Mouse (Mus musculus) neural tube, embryonic 14.5 days (tissue): ENCODE data around the gene Cecr2. TPM values are rescaled to one million over a fixed set of nuclear protein-coding genes. Genes with fewer than 3 reads are reported as not detected.

ENCODE experiments used
- ATAC-seq: fragments of 200-750 bp; cut with Nextera tagmentation; 2 replicates; pipeline ENCODE4 v1.8.0; 2017; ENCODE audit warnings: low read depth, mild to moderate bottlenecking, moderate TSS enrichment, moderate library complexity
- H3K27ac ChIP-seq: fragments of 300-500 bp; sonication (generic); 2 replicates; pipeline ENCODE4 v1.5.1; 2014; ENCODE audit warnings: low read depth, mild to moderate bottlenecking, control low read depth, low read length, moderate library complexity, mixed read lengths
- H3K27me3 ChIP-seq: fragments of 300-500 bp; sonication (generic); 2 replicates; pipeline ENCODE4 v1.6.1; 2014; ENCODE audit warnings: low read length; ENCODE audit not compliant: control insufficient read depth, insufficient read depth
- H3K36me3 ChIP-seq: fragments of 300-500 bp; sonication (generic); 2 replicates; pipeline ENCODE4 v1.6.1; 2014; ENCODE audit warnings: low read length, mixed read lengths; ENCODE audit not compliant: control insufficient read depth, insufficient read depth
- H3K4me1 ChIP-seq: fragments of 300-500 bp; sonication (generic); 2 replicates; pipeline ENCODE4 v1.6.1; 2014; ENCODE audit warnings: low read length; ENCODE audit not compliant: control insufficient read depth, insufficient read depth
- H3K4me2 ChIP-seq: fragments of 300-500 bp; sonication (generic); 2 replicates; pipeline ENCODE4 v1.6.1; 2014; ENCODE audit warnings: mild to moderate bottlenecking, low read depth, low read length, control low read depth
- H3K4me3 ChIP-seq: fragments of 300-500 bp; sonication (generic); 2 replicates; pipeline ENCODE4 v1.5.1; 2014; ENCODE audit warnings: low read depth, low read length, control low read depth, mixed read lengths
- H3K9ac ChIP-seq: fragments of 300-500 bp; sonication (generic); replicated peaks from 2 replicates; pipeline ENCODE4 v1.6.1; 2014; ENCODE audit warnings: low read depth, mild to moderate bottlenecking, control low read depth, low read length, mixed read lengths
- H3K9me3 ChIP-seq: fragments of 300-500 bp; sonication (generic); 2 replicates; pipeline ENCODE4 v1.6.1; 2016; ENCODE audit warnings: low read length; ENCODE audit not compliant: control insufficient read depth
- WGBS: fragments of 180-500 bp; shearing (Covaris S2); extraction: QIAGEN DNeasy Blood & Tissue Kit; methylation state at CpG from one replicate; pipeline ENCODE4 v1.1.7; 2014; 5-methylcytosine and 5-hydroxymethylcytosine counted together
- polyA plus RNA-seq: library from polyadenylated mRNA; unstranded; fragments of >200 nt; fragmentation: Nextera tagmentation; extraction: Ambion mirVana; gene quantifications from 2 replicates; pipeline ENCODE4 v1.2.1, GENCODE M21; 2014

Gene Cecr2
- polyA plus RNA-seq, 1 experiment from 2014 or later = 3.1 TPM

DNA sequence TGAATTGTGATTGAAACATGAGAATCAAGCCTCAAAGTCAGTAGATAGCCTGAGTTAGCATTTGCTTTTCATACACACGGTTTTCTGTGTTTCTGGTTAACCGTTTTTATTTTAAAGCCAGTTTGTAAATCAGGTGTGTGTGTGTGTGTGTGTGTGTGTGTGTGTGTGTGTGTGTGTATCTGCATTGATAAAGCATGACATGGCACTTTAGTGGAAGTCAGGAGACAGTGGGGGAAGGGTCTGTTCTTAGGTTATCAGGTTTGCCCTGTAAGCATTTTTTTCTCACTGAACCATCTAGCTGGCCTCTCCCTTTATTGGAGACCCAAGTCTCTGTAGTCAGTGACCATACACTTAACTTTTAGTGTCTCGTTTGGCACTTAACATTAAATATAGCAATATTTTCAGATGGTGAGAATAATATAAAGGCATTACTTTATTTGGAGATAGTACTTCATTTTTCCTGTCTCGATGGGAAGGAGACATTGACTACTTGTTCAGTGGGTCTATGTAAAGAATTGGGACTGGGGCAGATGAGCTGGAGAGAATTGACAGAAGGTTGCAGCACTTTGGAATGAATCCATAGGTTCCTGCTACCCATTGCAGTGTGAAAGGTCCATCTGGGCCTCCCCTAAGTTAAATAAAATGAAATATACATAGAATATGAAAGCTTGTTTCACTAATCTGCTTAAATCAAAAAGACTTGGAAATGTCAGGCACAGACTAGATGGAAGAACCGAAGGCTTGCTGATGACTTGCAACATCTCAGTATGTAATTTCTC lies 20.9 kb downstream of the Cecr2 start:
- Histone ChIP-seq H3K27ac (no peak overlapping the region), H3K36me3 (no peaks in the 10 kb centered on the region), H3K27me3 (no peaks in the 10 kb centered on the region), H3K4me2 (no peak overlapping the region), H3K4me3 (no peak overlapping the region), H3K9me3 (no peaks in the 10 kb centered on the region), H3K4me1 (no peaks in the 10 kb centered on the region), H3K9ac (no peak overlapping the region)
- no peak for ATAC-seq
- 97% methylated on average over 5 of the region's 5 CpGs for WGBS

DNA sequence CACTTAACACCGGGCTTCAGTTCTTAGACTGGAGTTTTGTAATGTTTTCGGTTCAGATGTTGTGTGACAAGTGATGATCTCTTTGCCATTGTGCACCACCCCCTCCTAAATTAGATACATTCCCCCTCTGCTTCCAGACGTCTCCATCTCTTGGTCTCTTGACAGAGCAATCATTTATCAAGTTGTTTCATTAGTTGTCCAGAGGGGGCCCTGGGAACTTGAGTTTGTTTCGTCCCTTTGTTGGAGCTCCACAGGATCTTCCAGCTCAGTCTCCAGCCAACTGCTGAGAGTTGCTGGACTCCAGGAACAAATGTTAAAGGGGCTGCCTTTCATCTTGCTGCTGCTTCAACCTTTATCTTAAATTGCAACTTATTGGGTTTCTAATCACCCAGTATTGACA lies 34.1 kb downstream of the Cecr2 start:
- no peak overlapping the region for H3K27ac ChIP-seq
- ATAC-seq = no peak

DNA sequence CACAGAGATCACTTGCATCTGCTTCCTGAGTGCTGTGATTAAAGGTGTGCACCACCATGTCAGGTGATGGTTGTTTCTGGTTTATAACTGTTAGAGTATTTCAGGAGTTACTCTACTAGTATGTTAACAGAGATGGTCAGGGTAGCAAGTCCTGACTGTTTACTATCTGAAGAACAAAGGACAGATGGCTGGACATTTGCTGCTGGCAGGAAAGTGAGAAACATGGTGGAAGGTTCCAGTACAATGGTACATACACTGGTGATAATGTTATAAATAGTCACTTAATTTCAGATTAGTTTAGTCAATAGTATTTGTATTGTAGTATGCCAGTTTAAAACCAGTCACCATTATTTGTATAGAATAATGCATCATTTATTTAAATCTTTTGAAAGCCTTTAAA lies 38.2 kb downstream of the Cecr2 start:
- H3K4me1 ChIP-seq = no peaks in the 10 kb centered on the region
- H3K36me3 ChIP-seq = no peaks in the 10 kb centered on the region
- no peak overlapping the region for H3K27ac ChIP-seq
- H3K27me3 ChIP-seq = no peaks in the 10 kb centered on the region
- ATAC-seq = no peak
- H3K9me3 ChIP-seq = no peaks in the 10 kb centered on the region
- no peak overlapping the region for H3K4me2 ChIP-seq
- no peak overlapping the region for H3K4me3 ChIP-seq
- no peak overlapping the region for H3K9ac ChIP-seq

More for the DNA sequence above, 34.1 kb downstream of the Cecr2 start:
- H3K4me2 ChIP-seq = no peak overlapping the region
- H3K4me1 ChIP-seq = no peaks in the 10 kb centered on the region
- WGBS = 8% methylated on average over 4 of the region's 4 CpGs
- no peaks in the 10 kb centered on the region for H3K9me3 ChIP-seq
- H3K36me3 ChIP-seq = no peaks in the 10 kb centered on the region
- no peak overlapping the region for H3K4me3 ChIP-seq
- H3K9ac ChIP-seq = no peak overlapping the region
- no peaks in the 10 kb centered on the region for H3K27me3 ChIP-seq

DNA sequence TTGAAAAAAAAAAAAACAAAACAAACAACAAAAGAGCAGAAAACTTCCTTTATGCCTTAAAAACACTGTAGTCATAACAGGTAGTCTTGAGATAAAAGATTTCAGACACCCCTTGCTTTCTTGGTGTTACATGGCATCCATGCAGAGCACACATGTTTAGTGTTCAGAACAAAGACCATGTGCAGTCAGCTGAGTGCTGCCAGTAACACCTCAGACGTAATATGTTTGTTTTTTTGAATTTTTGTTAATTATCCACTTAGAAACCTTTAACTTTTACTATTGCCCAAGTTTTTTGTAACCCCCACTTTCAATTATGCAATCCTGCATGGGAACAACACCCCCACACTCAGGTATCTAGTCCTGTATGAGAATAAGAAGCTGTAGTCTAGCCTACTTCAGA lies 42.6 kb downstream of the Cecr2 start:
- Histone ChIP-seq H3K27me3 (no peaks in the 10 kb centered on the region), H3K4me2 (no peak overlapping the region), H3K4me1 (no peaks in the 10 kb centered on the region), H3K4me3 (no peak overlapping the region), H3K9me3 (no peaks in the 10 kb centered on the region), H3K27ac (no peak overlapping the region), H3K36me3 (no peaks in the 10 kb centered on the region), H3K9ac (no peak overlapping the region)
- no peak for ATAC-seq
- WGBS = 58% methylated on average over 1 of the region's 1 CpGs

DNA sequence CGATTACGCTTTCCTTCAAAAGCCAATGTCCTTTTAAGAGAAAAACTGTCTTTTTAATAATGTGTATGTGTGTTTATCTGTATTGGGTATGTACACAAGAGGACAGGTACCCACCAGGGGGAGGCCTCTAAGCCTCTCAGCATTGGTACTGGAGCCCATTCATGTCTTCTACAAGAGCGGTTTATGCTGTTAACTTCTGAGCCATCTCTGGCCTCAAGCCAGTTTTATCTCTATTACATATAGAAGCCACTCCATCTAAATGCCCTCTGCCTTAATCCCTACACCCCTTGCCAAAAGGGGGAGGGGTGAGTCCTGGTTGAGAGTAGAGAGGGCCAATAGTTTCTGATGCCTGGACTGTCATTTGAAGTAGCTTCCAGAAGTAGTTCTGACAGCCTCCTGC lies 48.6 kb downstream of the Cecr2 start:
- Histone ChIP-seq H3K4me2 (no peak overlapping the region), H3K4me1 (peaks cover 15% of the 10 kb centered on the region), H3K27ac (no peak overlapping the region), H3K9me3 (no peaks in the 10 kb centered on the region), H3K4me3 (no peak overlapping the region), H3K27me3 (no peaks in the 10 kb centered on the region), H3K9ac (no peak overlapping the region), H3K36me3 (no peaks in the 10 kb centered on the region)
- no peak for ATAC-seq
- 72% methylated on average over 3 of the region's 3 CpGs for WGBS

DNA sequence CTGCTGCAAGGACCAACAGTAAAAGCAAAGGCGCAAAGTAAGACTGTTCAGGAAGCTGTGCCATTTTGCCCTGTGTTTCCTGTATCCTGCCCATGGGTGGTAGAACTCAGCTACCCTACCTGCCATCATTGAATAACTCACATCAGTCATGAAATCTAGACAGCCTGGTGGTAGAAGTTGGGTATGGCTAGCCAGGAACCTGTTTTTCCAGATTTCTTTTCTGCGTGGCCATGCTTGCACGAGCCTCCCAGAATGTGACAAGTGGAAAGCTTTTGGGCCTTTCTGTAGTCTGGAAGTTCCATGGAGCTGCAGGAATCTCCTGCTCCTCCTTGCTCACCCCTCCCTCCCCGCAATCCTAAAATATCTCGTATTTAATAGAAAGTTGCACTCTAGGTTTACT lies 49.1 kb downstream of the Cecr2 start:
- Histone ChIP-seq H3K27ac (no peak overlapping the region), H3K9me3 (no peaks in the 10 kb centered on the region), H3K4me2 (no peak overlapping the region), H3K4me3 (no peak overlapping the region), H3K36me3 (no peaks in the 10 kb centered on the region), H3K27me3 (no peaks in the 10 kb centered on the region), H3K9ac (no peak overlapping the region), H3K4me1 (peaks cover 15% of the 10 kb centered on the region)
- ATAC-seq = no peak
- WGBS = 67% methylated on average over 5 of the region's 5 CpGs

DNA sequence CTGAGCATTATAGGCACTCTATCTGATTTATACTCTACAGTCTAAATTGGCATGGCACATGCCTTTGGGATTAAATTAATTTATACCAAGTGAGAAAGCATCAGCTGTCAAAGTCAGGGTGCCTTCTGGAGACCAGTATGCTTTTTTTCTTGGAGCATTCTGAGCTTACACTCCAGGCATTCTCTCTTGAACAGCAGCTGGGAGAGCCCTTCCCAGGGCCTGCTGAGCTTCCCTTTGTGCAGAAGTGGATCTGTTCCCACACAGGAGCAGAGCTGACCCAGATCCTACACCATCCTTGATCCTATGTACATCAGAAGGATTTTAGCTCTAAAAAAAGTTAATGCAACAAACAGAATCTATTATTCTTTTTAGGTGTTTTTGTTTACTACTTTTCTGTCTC lies 49.7 kb downstream of the Cecr2 start:
- peaks cover 15% of the 10 kb centered on the region for H3K4me1 ChIP-seq
- H3K9ac ChIP-seq = no peak overlapping the region
- H3K4me2 ChIP-seq = no peak overlapping the region
- no peaks in the 10 kb centered on the region for H3K9me3 ChIP-seq
- H3K27ac ChIP-seq = peak overlapping the region; percentile 48; the same call in 1 of the 2 replicates
- no peak overlapping the region for H3K4me3 ChIP-seq
- H3K36me3 ChIP-seq = no peaks in the 10 kb centered on the region
- no peaks in the 10 kb centered on the region for H3K27me3 ChIP-seq
- peak; percentile 63; the same call in 1 of the 2 replicates for ATAC-seq

DNA sequence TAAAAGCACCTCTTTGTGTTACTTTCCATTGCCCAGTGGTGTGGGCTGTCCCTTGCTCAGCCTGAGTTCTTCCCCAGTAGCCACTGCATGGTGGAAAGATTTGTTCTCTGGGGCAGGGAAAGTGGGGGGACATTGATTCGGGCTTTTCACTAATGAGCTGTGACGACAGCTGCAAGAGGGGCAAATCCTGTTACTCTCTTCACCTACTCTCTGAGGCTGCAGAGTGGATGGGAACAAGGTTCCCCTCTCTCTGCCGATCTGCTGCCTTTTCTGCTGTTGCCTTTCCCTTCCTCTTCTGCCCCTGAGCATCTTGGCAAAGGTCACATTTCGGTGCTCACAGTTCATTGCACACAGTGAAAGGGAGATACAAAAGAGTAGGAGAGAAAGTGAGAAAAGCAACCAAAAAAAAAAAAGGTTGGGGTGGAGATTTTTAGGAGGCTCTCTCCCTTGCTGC lies 50.4 kb downstream of the Cecr2 start:
- H3K9ac ChIP-seq = no peak overlapping the region
- H3K27me3 ChIP-seq = no peaks in the 10 kb centered on the region
- ATAC-seq = peak; percentile 38; the same call in 1 of the 2 replicates
- H3K9me3 ChIP-seq = no peaks in the 10 kb centered on the region
- H3K36me3 ChIP-seq = no peaks in the 10 kb centered on the region
- no peak overlapping the region for H3K4me2 ChIP-seq
- 4% methylated on average over 4 of the region's 4 CpGs for WGBS
- H3K4me3 ChIP-seq = no peak overlapping the region
- peaks cover 15% of the 10 kb centered on the region for H3K4me1 ChIP-seq
- H3K27ac ChIP-seq = no peak overlapping the region

DNA sequence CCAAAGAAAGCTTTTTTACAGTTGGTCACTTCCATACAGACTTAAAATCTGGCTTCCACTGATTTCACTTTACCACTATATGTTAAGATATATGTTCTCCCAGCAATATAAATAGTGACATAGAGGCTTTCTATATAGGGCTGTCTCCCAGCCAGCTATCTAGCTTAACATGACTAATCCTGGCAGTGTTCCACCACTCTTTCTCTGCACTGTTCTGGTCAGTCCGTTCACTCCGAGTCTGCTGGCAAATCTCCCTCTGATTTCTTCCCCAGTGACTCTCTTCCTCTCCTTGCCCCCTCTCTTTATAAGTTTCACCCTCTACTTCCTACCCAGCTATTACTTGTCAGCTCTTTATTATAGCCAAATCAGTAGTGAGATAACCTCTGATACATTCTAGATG lies 59.8 kb downstream of the Cecr2 start:
- no peaks in the 10 kb centered on the region for H3K36me3 ChIP-seq
- WGBS = 70% methylated on average over 2 of the region's 2 CpGs
- H3K4me2 ChIP-seq = no peak overlapping the region
- H3K27ac ChIP-seq = no peak overlapping the region
- no peak overlapping the region for H3K9ac ChIP-seq
- H3K27me3 ChIP-seq = no peaks in the 10 kb centered on the region
- H3K4me1 ChIP-seq = no peaks in the 10 kb centered on the region
- H3K4me3 ChIP-seq = no peak overlapping the region
- no peaks in the 10 kb centered on the region for H3K9me3 ChIP-seq
- ATAC-seq = no peak
